Mouse (Mus musculus): Measurements from ENCODE around the gene Zfp536.

Gene Zfp536

DNA sequence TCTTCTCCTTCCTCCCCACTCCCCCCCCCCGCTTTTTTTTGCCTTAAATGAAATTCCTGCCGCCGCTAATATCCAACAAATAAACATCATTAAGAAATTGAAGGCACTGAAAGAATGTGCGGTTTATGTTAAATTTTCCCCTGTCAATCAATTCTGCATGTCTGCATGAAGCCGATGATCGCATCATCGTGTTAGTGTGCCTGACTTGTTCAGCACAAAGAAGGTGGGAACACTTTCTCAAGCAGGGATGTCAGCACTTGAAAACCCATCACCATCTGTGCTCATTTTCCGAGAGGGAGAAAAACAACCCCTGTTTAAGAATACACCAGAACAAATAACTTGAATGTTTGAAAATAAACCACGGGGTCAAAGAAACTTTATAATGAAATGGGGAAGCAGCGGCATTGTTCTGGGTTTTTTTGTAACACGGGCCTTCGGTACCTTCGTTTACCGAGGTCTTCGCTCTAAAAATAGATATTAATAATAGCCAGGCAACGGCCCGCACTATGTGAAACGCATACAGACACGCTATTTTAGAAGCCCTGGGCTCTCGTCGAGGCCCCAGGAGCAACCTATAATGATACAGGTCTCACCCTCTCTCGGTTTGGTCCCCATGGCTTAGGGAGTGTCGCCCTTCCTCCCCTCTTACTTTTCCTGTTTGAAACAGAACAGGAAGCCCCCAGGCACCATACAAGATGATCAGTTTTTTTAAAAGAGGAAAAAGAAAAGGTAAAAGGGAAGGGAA lies 83.7 kb downstream of the Zfp536 start:
- in situ Hi-C loops (cut with MboI, MseI), result no loop called here

DNA sequence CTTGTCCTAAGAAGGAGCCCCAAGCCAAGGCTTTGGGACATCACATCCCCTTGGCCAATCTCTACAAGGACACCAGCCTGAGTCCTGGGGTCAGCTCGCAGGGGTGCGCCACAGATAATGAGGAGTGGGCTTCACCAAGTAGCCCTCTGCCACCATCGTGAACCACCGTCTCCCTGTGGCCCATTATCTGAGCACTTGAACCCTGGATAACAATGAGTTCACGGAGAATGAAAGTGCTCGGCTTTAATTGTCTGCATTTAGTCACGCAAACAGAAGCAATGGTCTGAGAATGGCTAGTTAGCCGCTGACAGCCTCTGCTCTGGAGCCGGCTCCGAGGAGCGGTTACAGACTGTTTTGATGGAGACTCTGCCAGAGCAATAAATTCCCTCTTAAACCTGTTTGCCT lies 84.3 kb downstream of the Zfp536 start:
- in situ Hi-C loops (cut with MboI, MseI), result no loop called here

DNA sequence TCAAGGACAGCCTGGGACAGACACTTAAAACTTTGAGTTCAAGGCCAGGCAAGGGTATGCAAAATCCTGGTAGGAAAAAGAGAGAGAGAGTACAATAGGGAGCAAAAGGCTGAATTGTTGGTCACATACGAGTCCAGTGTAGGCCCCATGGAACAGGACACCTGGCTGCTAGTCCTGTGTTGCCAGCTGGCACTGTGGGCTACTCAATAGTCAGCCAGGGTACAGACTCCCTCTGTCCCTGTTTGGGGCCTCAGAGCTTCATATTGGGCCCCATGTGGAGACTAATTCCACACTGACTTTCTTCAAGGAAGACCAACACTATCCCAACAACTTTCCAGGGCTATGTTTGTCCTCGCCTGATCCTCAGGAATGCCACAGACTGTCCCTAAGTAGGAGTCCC lies 87.1 kb downstream of the Zfp536 start:
- in situ Hi-C loops (cut with MboI, MseI), result no loop called here

DNA sequence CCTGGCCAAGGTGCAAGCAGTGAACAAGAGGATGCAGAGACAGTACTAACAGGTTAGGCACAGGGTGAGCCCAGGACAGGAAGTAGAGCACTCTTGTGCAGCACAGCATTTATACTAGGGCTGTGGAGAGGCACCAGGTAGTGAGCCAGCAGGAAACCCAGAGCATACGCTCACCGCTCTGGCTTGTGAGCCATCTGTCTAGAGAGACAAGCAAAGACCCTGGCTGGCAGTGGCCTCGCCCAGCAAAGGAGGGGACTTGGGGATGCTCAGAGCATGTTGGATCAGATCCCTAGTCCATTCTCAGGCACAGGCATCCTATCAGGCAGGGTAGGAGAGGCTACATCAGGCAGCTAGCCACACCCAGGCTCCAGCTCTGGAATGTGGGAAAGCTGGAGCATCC lies 88.2 kb downstream of the Zfp536 start:
- in situ Hi-C loops (cut with MboI, MseI), result no loop called here

DNA sequence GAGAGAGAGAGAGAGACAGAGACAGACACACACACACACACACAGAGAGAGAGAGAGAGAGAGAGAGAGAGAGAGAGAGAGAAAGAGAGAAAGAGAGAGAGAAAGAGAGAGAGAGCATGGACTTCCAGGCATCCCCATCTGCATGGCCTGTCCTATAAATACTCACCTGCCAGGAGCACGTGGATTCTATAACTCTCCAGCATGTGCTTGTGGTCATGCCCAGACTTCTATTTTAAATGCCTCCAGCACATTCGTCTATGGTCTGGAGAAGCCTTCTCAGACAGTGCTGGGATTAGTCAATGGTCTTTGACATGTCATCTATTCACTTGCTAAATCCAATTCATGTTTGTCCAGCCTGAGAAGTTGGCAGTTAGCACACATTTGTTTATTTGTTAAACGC lies 92.1 kb downstream of the Zfp536 start:
- in situ Hi-C loops (cut with MboI, MseI), result no loop called here

DNA sequence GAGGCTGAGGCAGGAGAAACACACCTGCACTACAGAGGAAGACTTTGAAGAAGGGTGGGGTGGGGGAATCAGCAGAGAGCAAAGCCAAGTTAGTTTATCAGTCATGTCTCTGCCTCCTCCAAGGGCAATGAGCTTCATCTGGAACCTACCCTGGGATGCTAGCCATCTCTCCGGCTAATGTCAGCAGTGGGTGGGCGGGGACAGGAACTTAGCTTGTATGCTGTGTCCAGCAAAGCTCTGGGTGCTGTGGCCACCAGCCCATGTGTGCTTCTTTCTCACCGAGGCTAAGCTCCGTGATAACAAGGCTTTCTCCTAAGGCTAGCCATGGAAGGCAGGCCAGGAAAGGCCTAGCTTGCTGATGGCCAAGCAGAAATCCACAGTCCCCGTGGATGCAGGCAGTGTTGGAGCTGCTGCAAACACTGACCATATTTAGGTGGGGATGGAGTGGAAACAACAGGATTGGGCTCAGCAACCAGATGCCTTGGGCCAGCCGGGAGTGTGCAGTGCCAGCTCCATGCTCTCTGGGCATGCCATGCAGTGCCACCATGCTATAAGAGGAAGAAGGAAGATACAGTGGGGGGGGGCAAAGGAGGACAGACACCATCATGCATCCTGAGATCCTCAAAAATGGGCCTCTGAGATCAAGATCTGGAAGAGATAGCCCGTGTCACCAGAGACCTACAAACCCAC lies 109.6 kb downstream of the Zfp536 start:
- in situ Hi-C loops (cut with MboI, MseI), result loop anchor here (10.0 kb wide), 1 partner anchor 1539 kb away; no protein-coding TSS in a partner anchor

DNA sequence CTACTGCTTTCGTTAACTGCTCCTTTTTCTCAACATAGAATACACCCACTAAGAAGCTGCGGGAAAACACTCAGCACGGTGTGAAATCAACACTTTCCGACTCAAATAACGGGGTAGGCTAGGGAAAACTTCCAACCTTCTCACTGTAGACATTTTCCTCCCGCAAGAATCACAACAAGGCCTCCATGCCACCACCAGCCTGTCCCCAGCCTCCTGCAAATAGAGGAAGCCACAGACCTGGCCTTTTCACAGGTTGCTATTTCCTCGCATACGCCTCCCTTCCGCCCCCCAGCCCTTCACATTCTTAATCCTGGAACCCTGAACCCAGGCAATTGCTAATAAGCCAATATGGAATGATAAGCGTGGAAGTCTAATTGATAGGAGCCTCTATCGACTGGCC lies 124.8 kb downstream of the Zfp536 start:
- in situ Hi-C loops (cut with MboI, MseI), result no loop called here

DNA sequence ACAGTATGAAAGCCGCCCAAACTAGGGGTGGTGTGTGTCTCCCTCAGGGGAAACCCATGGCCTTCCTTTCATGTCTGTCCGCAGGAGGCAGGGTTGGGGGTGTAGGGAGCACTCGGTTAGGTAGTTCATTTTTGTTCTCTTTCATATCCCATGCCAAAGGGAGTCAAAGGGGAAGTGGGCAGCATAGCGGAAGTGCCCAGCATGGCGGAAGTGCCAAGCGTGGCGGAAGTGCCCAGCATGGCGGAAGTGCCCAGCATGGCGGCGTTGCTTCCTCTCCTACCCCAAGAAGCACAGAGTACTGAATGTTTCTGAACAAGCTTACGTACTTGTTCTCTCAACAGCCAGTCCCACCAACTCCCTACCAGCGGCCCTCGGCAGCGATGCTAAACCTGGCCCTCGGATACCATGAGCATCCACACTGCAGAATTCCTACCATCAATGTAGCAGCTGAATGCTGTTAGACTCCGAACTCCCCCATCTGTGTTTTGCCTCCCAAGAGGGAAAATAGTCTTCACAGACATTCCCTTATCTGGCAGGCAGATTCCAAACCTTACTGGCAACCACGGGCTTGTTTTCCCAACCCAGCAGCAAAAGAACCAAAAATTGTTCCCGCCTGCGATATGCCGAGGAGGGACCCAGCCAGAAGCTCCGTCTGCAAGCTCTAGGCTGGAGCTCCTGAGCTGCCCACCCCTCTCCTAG lies 125.4 kb downstream of the Zfp536 start:
- in situ Hi-C loops (cut with MboI, MseI), result no loop called here

DNA sequence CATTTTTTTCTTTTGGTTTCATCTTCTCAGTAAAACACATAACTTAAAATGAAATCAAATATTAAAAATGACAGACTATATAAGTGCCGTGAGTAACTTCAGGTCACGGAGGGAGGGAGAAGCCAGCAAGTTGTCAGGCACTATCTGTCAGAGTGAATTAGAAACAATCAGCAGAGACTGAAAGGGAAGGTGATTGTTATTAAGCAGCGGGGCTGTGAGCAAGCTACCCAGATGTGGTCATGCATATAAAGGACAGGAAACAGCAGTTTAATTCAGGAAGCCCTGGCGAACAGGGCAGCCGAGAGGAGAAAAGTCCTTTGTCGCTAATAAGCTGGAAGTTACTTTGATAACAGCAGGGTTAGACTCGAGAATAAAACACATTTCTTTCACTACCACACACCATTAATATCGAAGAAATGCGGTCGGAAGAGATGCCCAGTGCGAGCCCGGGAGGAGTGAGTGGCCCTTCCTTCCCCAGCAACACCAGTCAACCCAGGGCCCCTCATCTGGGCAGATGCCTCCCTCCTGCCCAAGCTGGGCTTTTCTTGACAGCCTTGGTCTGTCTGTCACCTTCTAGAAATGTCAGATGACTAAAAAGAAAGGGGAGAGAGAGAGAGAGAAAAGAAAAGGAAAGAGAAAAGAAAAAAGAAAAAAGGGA lies 133.6 kb downstream of the Zfp536 start:
- in situ Hi-C loops (cut with MboI, MseI), result no loop called here

DNA sequence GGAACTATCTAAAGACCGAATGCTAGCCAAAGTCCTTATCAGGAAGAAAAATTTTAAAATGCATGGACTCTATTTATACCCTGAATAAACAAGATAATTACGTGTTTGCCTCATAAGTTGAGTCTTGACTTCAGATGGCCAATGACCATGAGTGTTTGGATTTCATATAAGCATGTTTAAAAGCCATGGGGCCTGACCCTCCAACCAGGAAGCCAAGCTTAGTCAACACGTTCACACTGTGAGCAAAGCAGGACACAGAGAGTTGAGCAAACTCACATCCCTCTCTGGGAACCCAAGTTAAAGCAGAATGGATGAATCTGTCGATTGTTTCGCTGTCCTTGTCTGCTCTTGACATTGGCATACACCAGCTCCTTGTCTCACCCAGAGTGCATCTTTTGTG lies 138.6 kb downstream of the Zfp536 start:
- in situ Hi-C loops (cut with MboI, MseI), result no loop called here

DNA sequence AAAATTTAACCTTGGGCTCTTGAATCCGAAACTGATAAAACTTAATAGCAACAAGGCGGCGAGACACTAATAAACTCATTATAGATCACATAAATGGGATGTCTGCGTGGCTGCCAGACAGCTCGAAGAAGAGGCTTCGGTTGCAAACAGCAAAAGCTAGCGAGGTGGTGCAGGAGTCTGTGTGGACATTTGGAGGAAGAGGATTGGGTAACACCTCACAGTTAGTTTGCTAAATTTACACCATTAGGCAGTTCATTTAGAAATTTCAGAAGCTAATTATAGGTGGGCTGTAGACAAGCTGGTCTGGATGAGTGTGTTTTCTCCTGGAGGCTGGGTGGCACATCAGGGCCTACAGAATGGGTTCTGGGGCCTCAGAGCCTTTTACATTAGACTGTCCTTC lies 143.0 kb downstream of the Zfp536 start:
- in situ Hi-C loops (cut with MboI, MseI), result no loop called here

DNA sequence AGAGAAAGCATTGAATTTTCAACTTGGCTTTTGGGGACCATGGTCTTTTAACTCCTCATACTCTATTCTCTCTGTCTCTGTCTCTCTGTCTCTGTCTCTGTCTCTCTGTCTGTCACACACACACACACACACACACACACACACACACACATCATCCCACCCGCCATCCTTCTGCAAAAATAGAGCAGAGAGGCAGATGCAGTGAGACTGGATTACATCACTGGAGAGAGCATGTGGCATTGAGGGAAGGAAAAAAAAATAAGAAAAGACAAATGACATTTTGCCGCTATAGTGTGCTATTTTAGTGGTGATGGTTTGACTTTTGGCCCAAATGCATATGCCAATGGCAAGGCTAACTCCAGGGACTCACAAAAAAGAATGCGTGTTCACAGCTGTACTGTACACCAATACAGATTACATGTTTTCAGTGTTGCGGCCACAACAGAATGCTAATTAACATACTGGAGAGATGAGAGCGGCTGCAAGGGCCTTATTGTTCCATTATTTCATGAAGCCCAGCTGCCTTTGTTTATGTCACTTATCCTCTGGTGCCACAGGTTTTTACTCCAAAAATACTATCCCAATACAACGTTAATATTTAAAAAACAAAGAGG lies 145.4 kb downstream of the Zfp536 start:
- in situ Hi-C loops (cut with MboI, MseI), result no loop called here

DNA sequence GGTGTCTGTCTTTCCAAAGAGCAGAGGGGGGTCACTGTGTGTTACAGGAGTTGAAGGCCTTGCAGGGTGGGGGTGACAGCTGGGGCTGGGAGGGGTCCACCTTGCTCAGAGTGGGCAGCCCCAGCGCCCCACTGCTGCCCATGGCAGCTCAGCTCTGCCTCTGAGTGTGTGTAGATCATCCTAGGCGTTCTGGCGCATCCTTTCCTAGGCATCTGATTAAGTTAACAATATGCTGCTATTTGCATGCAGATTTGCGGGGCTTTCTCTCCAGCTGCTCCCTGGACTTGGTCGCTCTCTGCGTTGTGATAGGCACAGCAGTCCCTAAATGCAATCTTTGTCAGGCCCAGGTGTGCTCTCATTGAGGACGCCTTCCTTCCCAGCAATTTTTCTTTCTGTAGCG lies 147.7 kb downstream of the Zfp536 start:
- in situ Hi-C loops (cut with MboI, MseI), result no loop called here

DNA sequence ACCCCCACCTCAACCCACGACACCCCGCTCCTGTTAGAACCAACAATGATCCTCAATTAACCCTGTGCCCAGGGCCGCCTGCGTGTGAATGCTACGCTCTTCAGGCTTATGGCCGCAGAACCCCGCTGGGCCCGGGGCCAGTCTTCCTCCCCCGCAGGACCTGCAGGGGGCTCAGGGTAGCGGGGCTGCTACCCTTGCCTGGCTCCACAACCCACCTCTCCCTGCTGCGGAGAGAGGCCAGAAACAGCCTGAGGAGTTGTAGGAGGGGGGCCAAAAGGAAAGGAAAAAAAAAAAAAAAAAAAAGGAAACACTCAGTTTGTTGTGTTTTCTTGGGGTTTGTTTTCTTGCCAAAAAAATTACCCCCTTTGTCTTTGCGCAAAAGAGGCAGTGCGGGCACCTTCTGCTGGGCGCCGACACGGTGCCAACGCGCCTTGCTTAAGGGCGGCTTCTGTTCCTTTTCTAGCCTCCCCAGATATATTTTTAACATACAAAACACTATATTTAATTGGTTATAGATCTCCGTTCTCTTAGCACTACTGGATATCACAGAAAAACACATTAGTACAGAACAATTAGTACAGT lies 148.6 kb downstream of the Zfp536 start:
- in situ Hi-C loops (cut with MboI, MseI), result no loop called here

DNA sequence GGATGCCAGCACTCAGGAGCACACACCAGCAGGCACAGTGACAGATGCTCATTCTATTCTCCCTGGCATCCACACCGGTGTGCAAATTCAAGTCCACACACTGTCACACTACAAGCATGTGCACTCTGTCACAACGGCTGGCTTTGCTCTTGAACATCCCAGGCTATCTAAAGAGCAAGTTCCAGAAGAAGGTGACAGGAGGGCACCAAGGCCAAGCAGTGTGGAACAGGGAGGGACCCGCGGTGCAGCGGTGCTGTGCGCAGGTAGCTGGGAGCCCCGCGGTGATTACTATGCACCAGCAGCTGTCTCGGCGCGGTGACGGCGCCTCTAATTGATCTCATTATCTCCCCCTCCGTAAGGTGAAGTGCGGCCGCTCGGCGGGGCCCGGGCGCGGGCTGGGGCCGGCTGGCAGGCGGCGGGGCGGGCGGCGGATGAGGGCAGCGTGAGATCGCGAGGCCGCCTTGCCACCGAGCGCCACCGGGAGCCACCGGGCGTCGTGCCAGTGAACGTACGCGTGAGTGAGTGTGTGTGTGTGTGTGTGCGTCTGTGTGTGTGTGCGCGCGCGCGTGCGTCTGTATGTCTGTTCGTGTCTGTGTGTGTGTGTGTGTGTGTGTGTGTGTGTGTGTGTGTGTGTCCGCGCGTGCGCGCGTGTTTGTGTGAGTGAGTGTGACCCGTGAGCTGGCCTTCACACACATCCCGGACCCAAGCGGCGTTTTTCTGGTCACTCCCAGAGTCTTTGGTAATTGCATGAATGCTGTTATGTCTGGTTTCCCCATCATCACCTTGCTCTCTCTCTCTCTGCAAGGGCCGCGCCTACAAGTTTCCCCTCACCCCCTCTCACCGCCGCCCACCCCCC lies 149.3 kb downstream of the Zfp536 start:
- in situ Hi-C loops (cut with MboI, MseI), result no loop called here

DNA sequence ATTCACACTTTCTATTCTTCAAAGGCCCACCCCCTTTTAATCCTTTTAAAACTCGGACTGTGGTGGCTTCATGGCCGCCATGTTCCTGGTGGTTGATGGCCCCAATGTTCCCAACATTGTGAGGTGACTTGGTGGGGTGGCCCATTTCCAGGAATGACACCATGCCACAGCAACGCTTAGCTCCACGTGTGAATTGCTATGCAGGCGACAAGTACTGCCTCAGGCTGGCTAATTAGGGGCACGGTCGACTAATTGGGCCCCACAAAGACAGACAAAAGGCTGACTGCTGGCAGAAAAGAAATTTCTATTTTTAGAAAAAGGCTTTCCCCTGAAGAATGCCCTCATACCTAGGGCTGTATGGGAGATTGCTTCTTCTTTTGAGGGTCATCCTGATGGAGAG lies 154.2 kb downstream of the Zfp536 start:
- in situ Hi-C loops (cut with MboI, MseI), result no loop called here

DNA sequence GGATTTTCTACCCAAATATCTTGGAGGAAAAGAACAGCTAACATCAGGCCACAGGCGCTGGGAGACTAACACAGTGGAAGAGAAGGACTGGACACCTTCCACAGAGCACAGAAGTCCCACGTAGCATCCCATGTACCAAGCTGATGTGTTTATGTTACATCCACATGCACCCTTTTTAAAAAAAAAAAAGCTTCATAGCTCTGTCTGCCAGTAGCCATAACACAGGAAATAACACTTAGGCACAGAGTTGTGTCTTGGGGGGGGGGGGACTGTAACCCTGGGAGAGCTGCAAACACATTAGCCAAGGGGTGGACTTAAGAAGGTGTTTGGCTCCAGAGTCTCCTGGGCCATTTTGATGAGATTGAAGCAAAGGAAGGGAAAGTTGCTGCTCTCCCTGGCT lies 155.6 kb downstream of the Zfp536 start:
- in situ Hi-C loops (cut with MboI, MseI), result no loop called here

DNA sequence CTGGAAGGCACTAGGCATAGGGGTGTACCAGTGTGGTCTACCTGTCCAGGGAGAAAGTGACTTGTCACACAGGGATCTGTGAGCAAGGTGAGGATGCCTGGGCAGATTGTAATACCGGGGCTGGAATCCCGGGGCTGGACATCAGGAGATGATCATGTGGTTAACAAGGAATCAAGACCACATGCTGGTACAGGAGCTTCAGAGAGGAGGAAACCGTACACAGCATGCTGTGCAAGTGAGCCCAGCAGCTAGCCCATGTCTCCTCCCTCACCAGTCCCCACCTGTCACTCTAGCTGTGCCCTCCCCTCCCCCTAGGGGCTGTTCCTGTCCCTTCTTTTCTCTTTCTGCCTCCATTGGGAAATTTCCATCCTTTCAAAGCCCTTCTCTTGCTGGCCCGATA lies 157.5 kb downstream of the Zfp536 start:
- in situ Hi-C loops (cut with MboI, MseI), result no loop called here

DNA sequence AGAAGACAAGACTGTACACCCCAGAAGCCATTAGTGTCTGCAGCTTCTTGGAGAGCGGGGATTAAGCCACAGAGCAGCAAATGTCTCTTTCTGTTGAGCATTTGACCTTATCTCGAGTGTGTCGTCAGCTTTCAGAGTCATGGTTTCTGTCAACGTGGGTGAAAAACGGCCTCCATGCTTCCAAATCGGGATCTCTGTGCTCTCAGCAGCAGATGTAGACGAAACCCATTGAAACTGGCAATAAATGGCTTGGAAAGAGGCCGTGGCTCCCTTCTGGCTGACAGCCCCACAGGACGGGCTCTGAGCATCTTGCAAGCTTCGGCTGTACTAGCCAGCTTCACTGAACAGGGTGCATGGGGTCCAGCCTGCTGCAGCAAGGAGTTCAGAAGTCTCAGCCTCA lies 159.1 kb downstream of the Zfp536 start:
- in situ Hi-C loops (cut with MboI, MseI), result no loop called here

DNA sequence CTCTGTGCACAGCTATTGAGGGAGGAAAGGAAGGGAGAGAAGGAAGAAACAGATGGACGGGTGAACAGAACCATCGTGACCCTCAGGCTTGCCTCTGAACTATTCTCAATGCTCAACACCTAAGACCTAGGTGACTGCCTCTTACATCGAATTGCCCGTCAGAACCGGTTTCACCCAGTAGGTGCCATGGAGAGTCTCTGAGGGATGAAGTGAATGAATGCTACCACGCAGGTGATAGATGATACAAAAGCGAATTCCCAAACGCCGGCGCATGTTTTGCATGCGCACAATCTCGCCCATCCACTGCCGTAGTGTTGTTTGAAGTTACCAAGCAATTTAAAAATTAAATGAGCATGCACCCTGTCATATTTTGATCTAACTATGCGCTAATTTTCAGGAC lies 164.9 kb downstream of the Zfp536 start:
- in situ Hi-C loops (cut with MboI, MseI), result no loop called here

DNA sequence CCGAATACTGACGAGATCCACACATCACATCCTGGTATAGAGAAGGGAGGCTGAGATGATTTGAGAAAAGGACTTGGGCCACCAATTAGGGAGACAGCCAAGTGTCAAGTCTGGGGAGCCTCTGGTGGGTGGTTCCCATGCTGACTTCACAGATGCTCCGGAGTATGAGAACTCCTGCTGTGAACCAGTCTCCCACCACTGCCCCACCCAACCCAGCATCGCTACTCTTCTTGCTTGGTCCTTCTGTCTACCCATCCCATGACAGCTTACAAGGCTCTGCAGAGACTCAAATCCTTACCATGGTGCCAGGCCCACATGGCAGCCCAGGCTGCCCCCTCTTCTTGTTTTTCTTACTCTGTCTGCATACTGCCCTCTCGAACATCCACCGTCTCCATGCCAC lies 165.5 kb downstream of the Zfp536 start:
- in situ Hi-C loops (cut with MboI, MseI), result no loop called here

Data from T-helper 2 cell (primary cell).